Mouse (Mus musculus) testis, adult 2 months (tissue): ENCODE results near the gene Amigo2. TPM values are rescaled to one million over a fixed set of nuclear protein-coding genes. Genes with fewer than 3 reads are reported as not detected.

Experiments used
- H3K27ac ChIP-seq: fragments of 200-500 bp; 2 replicates; pipeline ENCODE4 v1.5.1; 2012; ENCODE audit warnings: low read depth, low read length; ENCODE audit not compliant: control insufficient read depth, insufficient read depth
- H3K27me3 ChIP-seq: fragments of 200-500 bp; 2 replicates; pipeline ENCODE4 v1.6.1; 2012; ENCODE audit warnings: mild to moderate bottlenecking, low read length, moderate library complexity; ENCODE audit not compliant: control insufficient read depth, insufficient read depth
- H3K36me3 ChIP-seq: fragments of 200-500 bp; 2 replicates; pipeline ENCODE4 v1.6.1; 2012; ENCODE audit warnings: mild to moderate bottlenecking, low read length; ENCODE audit not compliant: control insufficient read depth, insufficient read depth
- H3K4me1 ChIP-seq: fragments of 200-500 bp; 2 replicates; pipeline ENCODE4 v1.6.1; 2012; ENCODE audit warnings: low read length; ENCODE audit not compliant: control insufficient read depth, insufficient read depth
- H3K4me3 ChIP-seq: fragments of 200-500 bp; 2 replicates; pipeline ENCODE4 v1.5.1; 2012; ENCODE audit warnings: low read depth, mild to moderate bottlenecking, low read length, moderate library complexity, mixed read lengths; ENCODE audit not compliant: control insufficient read depth
- CTCF ChIP-seq: fragments of 200-500 bp; IDR thresholded peaks from 2 replicates; pipeline ENCODE4 v1.5.1; 2012; ENCODE audit warnings: low read depth, mild to moderate bottlenecking, inconsistent platforms, low read length, moderate library complexity; ENCODE audit not compliant: control insufficient read depth, insufficient read depth, insufficient replicate concordance
- POLR2A ChIP-seq: fragments of 200-500 bp; IDR thresholded peaks from 2 replicates; pipeline ENCODE4 v1.6.1; 2012; ENCODE audit warnings: low read depth, mild to moderate bottlenecking, inconsistent platforms, low read length, moderate library complexity; ENCODE audit not compliant: control insufficient read depth
- polyA plus RNA-seq: library from polyadenylated mRNA; depleted of rRNA; stranded (reverse); fragments of >200 nt; gene quantifications from 2 replicates; pipeline ENCODE4 v1.2.3, GENCODE M21; 2012

Gene Amigo2
- polyA plus RNA-seq, 1 experiment: 1.3 TPM

DNA sequence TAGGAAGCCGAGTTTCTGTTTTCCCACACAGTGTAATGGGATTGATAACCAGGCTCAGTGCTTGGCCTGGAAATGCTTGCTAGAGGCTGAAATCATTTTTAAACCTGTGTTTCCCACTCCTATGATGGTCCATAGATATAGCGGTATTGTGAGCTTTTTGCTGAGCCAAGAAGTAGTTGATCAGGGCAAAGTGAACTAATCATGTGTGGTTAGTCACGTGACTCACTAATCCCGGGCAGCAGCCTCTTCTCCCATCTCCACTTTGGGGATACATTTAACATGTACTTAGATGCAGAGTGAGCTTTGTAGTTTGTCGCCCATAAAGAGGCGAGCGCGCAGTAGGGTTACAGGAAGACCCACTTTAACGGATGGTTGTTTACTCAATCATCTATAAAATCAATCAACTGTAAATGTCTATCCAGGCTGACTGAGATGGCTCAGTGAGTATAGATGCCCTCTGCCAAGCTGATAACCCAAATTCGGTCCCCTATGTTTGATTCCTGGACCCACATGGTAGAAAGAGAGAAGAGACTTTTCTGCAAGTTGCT lies 38.7 kb upstream of the Amigo2 start:
- no peaks in the 10 kb centered on the region for H3K36me3 ChIP-seq
- no peaks in the 10 kb centered on the region for H3K4me1 ChIP-seq
- no peak overlapping the region for H3K4me3 ChIP-seq
- H3K27me3 ChIP-seq: no peaks in the 10 kb centered on the region
- no peak overlapping the region for H3K27ac ChIP-seq
- no peak for TF ChIP-seq POLR2A
- no peak for TF ChIP-seq CTCF

DNA sequence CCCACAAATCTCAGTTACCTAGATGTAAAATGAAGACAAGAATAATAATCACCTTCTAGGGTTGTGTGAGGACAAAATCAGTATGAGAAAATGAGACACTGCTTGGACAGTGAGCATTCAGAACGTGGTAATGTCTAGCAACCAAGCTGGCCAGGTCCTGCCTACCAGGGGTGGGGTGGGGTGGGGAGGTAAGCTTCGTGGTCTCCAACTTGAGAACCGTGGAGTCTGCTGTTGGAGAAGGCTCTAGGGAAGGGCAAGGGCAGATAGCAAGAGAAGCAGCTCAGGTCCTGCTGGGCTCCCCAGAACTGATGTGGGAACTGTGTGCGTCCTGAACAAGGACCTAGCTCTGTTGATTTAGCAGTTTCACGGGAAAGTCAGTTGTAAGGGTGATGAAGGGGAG lies 37.1 kb upstream of the Amigo2 start:
- Histone ChIP-seq H3K4me3 (no peak overlapping the region), H3K36me3 (no peaks in the 10 kb centered on the region), H3K4me1 (no peaks in the 10 kb centered on the region), H3K27ac (no peak overlapping the region), H3K27me3 (no peaks in the 10 kb centered on the region)
- TF ChIP-seq CTCF: no peak
- no peak for TF ChIP-seq POLR2A

DNA sequence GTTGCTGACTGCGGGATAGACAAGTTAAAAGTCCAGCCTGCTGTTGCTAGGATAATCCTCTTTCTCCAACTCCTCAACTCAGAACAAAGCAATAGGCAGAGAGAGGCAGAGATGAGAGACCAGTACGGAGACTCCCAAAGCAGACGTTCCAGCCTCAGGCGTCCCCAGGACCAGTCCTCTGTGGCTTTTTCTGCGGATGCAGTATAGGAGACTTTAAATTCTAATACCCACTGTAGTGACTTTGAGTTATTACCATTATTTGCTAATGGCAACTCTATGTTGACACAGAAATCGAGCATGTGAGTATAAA lies 35.4 kb upstream of the Amigo2 start:
- no peak overlapping the region for H3K27ac ChIP-seq
- no peak overlapping the region for H3K4me3 ChIP-seq
- H3K4me1 ChIP-seq: no peaks in the 10 kb centered on the region
- no peak for TF ChIP-seq CTCF
- TF ChIP-seq POLR2A: no peak
- no peaks in the 10 kb centered on the region for H3K36me3 ChIP-seq
- H3K27me3 ChIP-seq: no peaks in the 10 kb centered on the region

DNA sequence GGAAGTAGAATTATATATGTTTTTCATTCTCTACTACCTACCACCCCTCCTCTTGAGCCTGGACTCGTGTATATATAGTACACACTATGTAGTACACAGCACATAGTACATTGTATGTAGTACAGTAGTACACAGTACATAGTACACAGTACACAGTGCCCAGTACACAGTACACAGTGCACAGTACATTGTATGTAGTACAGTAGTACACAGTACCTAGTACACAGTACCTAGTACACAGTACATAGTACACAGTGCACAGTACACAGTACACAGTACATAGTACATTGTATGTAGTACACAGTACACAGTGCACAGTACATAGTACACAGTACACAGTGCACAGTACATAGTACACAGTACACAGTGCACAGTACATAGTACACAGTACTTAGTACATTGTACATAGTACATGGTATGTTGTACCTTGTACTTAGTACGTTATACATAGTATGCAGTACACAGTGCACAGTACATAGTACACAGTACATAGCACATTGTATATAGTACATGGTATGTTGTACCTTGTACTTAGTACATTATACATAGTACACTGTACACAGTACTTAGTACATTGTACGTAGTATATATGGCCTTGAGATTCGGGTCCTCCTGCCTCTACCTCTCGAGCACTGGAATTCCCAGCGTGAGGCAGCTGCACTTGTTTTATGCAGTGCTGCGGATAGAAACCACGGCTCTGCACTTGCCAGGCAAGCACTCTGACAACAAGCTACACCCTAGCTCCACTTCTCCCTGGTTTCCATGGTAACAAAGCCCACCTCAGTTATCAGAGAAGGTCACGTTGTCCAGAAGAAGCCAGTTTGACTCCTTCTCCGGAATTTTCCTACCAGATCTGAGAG lies 34.9 kb upstream of the Amigo2 start:
- TF ChIP-seq CTCF (no peak), POLR2A (no peak)
- no peak overlapping the region for H3K27ac ChIP-seq
- no peaks in the 10 kb centered on the region for H3K27me3 ChIP-seq
- no peak overlapping the region for H3K4me3 ChIP-seq
- no peaks in the 10 kb centered on the region for H3K4me1 ChIP-seq
- no peaks in the 10 kb centered on the region for H3K36me3 ChIP-seq

DNA sequence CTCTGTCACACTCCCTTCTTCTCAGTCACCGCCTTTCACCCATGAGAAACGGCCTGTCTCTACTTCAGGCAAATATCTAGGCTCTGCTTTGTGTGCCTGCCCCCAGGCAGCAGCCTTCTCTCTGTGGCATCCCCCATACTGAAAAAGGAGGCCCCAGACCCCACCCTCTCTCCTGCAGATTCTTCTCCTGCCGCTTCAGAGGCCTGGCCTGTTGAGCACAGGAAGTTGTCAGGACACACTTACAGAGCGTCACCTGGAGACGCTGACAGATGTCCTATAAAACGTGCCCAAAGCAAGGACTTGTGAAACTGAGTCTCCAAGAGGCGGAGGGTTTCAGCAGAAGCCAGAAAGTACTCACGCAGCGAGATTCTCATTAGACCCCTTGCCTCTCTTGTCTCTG lies 33.7 kb upstream of the Amigo2 start:
- Histone ChIP-seq H3K36me3 (no peaks in the 10 kb centered on the region), H3K27ac (no peak overlapping the region), H3K4me1 (no peaks in the 10 kb centered on the region)

DNA sequence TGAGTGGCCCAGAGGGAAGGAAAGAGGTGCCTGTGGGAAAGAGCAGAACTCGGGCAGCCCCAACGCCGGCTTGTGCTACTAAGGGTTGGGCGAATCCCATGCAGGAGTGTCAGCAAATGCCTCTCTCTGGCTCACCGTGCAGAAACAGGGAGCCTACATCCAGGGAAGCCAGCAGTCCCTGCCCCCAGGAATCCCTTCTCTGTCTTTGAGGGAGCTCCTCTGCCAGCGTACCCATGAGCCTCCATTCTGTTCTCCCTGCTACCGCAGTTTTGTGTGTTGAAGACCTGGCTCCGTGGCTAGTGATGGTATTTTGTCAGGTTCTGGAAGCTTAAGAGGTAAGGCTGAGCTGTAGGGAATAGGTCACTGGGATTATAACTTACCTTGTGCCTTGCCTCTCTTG lies 33.0 kb upstream of the Amigo2 start:
- TF ChIP-seq CTCF (no peak), POLR2A (no peak)
- no peak overlapping the region for H3K27ac ChIP-seq
- H3K27me3 ChIP-seq: no peaks in the 10 kb centered on the region

More for the DNA sequence above, 33.7 kb upstream of the Amigo2 start:
- H3K27me3 ChIP-seq: no peaks in the 10 kb centered on the region
- H3K4me3 ChIP-seq: no peak overlapping the region
- TF ChIP-seq POLR2A: no peak
- no peak for TF ChIP-seq CTCF

DNA sequence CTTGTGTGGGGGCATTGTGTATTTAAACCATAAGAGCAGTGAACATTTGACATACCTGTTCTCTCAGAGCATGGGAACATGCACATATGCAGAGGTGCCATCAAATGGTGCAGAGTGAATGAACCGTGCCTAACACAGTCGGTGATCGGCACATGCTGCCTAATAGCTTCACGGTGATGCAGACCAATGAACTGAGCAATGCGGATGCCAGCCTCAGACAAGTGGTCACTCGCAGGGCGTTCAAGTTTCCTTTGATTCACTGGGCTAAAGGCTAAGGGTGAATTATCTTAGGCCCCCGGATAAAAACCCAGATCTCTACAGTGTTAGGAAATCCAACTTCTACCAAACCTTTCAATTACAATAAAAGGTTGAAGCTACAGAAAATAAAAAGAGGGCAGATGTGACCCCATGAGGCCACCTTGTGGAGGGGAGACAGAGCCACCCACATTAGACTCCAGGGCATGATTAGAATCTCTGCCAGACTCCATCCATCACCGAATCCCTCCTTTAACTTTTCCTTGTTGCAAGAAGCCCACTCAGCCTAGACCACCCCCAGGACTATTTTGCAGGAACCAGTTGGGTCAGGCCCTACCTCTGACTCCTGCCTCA lies 31.4 kb upstream of the Amigo2 start:
- Histone ChIP-seq H3K4me1 (0 out of 2 replicates have a peak, but pooled peaks cover 2% of the 10 kb centered on the region), H3K36me3 (no peaks in the 10 kb centered on the region), H3K27me3 (no peaks in the 10 kb centered on the region), H3K27ac (no peak overlapping the region), H3K4me3 (no peak overlapping the region)
- TF ChIP-seq CTCF: no peak
- no peak for TF ChIP-seq POLR2A

More for the DNA sequence above, 33.0 kb upstream of the Amigo2 start:
- 0 out of 2 replicates have a peak, but pooled peaks cover 2% of the 10 kb centered on the region for H3K4me1 ChIP-seq
- H3K4me3 ChIP-seq: no peak overlapping the region
- H3K36me3 ChIP-seq: no peaks in the 10 kb centered on the region
